ENCODE assay signal across 7 mouse cellular contexts in genomic region chr10:109864708-109865107, GRCm38 (mm10).
DNase-seq lines count a peak whose midpoint lies in the region.

No protein-coding gene starts in this region.

- peak; percentile 50 for DNase-seq in right cerebral cortex, adult 18-20 months
- no peak for DNase-seq in right cerebral cortex, postnatal 36 days (ENCODE audit: low spot score in 2 of 2)
- DNase-seq in cerebellum, adult 18-20 months: peak; percentile 59 to 71
- peak; percentile 24 for DNase-seq in forelimb bud, embryonic 11.5 days (ENCODE audit: low read depth, low spot score)
- DNase-seq in layer of hippocampus, postnatal 14 days (ENCODE audit: low spot score in 2 of 2): peak; percentile 35 to 66
- DNase-seq in right cerebral cortex, postnatal 25 days: peak; percentile 32
- no peak for DNase-seq in ovary, postnatal 14 days (ENCODE audit: low spot score)

Comparison
In these comparisons a context has a peak if more than half of its experiments do, and no peak if none do; other contexts are left out.
1. DNase-seq: peak in right cerebral cortex, adult 18-20 months (single experiment), cerebellum, adult 18-20 months (2 of 2), forelimb bud, embryonic 11.5 days (single experiment), layer of hippocampus, postnatal 14 days (2 of 2) and right cerebral cortex, postnatal 25 days (single experiment); none in right cerebral cortex, postnatal 36 days (0 of 2) and ovary, postnatal 14 days (single experiment).